Mouse (Mus musculus) urinary bladder, postnatal 4 days (tissue): ENCODE results near the gene Gtpbp8.

Experiments used
- DNase-seq, 2 experiments: peaks; one replicate each; pipeline ENCODE4 v3.0.0; 2021 to 2022; ENCODE audit warnings: low spot score in 2 of 2

Gene Gtpbp8

DNA sequence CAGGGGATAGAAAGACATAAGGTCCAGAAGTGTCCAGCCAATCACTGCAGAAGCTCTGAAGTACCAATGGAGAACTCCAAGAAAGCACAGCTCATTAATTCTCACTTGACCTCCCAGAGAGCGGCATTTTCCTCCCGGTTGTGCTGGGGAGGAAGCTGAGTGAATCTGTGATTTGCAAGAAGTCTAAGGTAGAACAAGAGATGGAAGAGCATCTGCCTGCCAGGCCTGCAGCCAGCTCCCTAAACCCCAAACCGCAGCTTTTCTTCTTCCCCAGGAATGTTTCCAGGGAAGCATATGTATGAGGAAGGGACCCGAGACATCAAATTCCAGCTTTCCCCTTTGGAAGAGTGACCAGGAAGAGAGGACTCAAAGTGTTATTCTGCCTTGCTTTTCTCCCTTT is 57.7 kb downstream of the Gtpbp8 start:
- no peak for DNase-seq

GRCm38 (mm10) chr16:44687719-44688420 is 58.3 kb downstream of the Gtpbp8 start:
- DNase-seq, result no peak

DNA sequence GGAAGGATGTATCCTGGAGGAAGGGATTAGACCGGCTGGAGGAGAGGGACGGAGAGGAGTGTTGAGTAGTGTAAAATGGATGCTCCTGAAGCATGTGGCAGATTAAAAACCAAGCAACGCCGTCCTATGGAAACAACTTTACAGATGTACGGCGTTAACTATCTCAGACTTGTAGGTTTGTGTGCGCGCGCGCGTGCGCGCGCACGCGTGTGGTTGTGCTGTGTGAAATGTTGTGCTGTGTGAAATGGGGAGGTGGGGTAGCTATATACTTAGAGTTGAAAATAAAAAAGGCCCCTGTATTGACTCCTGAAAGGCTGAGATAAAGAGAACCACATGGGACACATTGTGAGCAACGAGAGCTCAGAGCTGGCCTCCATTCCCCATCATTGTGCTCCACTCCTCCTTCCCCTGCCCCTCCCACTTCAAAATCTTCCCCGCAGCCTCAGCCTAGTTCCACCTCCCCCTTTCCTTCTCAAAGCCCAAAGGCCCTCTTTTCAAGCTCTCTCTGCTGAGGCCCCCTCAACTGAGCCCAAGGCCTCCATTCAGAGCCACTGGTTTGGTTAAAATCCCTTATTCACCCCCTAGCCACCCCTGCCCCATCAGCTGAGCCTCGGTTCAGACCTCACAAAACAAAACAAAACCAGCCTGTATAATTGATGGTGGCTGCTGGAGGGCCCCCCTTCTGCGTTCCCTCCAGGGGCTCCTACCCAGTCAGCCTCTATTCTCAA is 59.0 kb downstream of the Gtpbp8 start:
- DNase-seq, result no peak
